Mouse (Mus musculus): ENCODE measurements around the gene Nme6.
"Not testable (repeated sequence)": the region's sequence is repeated elsewhere in the genome, so short reads cannot be mapped to it uniquely, and the experiment has no call there.

The Nme6 gene

GRCm38 (mm10) chr9:109832391-109833087 lies at the start of gene Nme6:
Gene Nme6, plus strand, starts transcription at chr9:109832749.
- DNase-seq (ENCODE audit: low spot score): peak; percentile 84

GRCm38 (mm10) chr9:109790570-109790969 lies 42.0 kb upstream of the Nme6 start, which contains the start of gene Fbxw27:
Gene Fbxw27, minus strand, starts transcription at chr9:109790670.
- DNase-seq (ENCODE audit: low spot score): not testable (repeated sequence)

DNA sequence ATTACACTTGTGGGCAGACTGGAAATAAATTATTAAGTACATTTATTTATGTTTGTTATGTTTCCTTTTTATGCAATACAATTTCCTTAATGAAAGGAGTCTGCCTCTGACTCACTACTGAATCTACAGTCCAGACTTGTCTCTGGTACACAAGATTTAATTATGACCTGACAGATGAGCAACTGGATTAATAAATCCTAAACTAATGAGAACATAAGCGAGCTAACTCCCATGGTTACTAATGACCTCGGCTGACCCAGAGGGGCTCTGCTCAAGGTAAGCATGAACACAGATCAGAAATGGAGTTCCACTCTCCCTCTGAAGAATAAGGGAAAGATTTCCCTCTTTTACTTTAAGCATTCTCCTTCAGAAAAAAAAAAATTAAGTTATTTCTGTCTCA lies 37.3 kb upstream of the Nme6 start:
- DNase-seq (ENCODE audit: low spot score): no peak

DNA sequence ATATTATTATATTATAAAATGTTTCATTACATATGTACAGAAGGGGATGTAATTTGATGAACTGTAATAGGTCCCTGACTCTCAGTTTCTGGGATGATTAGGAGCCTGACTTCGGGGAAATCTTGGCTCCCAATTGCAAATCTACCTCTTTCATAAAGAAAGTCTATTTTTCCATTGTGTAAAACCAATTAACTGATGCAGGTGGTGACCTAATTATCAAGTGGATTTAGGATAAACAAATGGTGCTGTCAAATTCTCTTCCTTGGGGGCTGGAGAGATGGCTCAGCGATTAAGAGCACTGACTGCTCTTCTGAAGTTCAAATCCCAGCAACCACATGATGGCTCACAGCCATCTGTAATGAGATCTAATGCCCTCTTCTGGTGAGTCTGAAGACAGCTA lies 36.7 kb upstream of the Nme6 start:
- DNase-seq (ENCODE audit: low spot score): no peak

- DNase-seq (ENCODE audit: low spot score): peak; percentile 33
These were observed 34.5 kb upstream of the Nme6 start for GRCm38 (mm10) chr9:109798051-109798450.

DNA sequence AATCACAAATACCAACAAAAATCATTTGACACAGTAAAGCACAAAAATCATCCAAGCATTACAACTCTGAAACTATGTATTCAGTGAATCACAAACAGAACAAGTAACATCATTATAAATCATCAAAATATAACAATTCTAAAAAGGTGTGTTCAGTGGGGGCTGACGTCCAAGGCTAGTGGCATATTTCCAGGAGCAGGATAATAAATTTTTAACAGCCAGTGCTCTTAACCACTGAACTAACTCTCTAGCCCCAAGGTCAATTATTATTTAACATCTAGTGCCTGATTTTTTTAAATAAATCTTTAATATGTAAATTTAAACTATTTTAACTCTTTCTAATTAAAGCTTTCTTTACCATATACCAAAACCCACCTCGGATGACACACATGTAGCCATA lies 27.0 kb upstream of the Nme6 start:
- not testable (repeated sequence) for DNase-seq (ENCODE audit: low spot score)

- DNase-seq (ENCODE audit: low spot score): no peak
These were observed 26.3 kb upstream of the Nme6 start for GRCm38 (mm10) chr9:109806260-109806659.

DNA sequence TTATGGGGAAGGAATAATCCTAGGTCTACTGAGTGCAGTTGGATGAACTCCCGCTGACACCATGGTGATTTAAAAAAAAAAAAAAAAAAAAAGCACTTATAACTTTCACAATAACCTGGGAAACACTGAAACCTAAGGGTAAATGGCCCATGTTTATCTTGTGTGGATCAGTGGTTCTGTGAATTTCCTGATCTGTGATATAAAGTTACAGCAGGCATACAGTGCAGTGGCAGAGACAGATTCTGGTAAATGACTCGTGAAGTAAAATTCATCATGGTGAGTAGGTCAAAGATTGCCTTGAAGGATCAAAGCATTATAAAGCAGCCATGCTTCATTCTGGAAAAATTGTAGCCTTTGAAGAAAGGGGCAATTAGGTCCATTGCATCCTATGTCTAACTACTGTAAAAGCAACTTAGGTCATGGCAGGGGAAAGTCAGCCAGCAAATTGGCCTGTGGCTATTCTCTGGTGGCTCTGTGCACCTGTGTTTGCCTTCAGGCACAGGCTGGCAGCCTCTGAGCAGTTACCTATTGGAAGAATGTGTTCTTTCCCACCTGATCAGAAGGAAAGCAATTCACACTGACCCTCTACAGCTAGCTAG lies 25.8 kb upstream of the Nme6 start:
- no peak for DNase-seq (ENCODE audit: low spot score)

DNA sequence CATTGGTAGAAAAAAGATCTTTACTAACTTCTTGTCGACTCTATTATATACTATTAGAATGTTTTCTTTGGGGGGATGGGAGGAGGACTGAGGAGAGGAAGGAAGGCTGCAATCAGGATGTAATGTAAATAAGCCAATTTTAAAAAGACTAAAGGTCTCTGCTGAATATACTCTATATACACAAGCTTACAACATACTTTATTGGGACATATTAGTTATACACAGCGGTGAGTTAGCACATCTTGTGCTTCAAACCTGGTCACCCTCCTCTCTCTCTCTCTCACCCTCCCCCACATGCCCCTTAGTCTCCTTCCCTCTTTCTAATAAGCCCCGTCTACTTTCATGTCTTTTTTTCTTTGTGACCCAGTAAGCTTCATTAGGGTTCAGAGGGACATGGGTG lies 24.7 kb upstream of the Nme6 start:
- DNase-seq (ENCODE audit: low spot score): no peak

GRCm38 (mm10) chr9:109811980-109812379 lies 20.6 kb upstream of the Nme6 start, which contains the start of gene Spink8:
Gene Spink8, plus strand, starts transcription at chr9:109812280.
- no peak for DNase-seq (ENCODE audit: low spot score)

DNA sequence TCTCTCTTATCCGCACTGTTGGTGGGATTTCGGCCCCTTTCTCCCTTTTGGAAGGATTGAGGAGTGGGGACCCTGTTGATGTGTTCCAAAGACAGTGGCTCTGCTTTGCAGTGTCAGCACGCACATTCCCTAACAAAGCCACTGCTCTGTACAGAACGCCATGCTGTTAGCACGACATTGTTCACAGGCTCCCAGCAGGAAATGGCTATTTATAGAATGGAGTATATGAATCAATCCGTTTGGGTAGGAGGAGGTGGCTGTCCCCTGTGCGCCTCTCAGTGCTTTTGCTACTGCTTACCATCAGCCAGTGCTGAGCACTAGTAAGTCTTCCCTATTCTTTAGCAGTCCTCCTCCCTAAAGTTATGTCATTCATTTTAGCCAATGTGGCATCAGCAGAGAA lies 19.1 kb upstream of the Nme6 start:
- DNase-seq (ENCODE audit: low spot score): no peak

DNA sequence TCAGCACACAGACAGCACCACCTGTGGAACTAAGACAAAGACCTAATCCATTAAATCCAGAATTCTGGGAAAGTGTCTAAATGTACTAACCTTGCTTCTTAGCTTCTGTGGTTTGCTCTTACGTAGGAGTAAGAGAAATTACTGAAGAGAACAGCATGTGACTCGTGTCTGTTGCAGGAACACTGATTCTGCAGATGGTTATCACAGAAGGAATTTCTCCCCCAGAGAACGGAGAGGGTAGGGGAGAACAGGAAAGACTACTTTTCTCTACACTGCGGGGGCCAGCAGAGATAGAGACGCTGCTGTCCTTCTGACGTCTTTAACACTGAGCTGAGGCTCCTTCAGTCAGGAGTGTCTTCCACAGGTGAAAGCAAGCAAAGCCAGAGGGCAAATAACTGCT lies 16.2 kb upstream of the Nme6 start:
- peak; percentile 5 for DNase-seq (ENCODE audit: low spot score)

DNA sequence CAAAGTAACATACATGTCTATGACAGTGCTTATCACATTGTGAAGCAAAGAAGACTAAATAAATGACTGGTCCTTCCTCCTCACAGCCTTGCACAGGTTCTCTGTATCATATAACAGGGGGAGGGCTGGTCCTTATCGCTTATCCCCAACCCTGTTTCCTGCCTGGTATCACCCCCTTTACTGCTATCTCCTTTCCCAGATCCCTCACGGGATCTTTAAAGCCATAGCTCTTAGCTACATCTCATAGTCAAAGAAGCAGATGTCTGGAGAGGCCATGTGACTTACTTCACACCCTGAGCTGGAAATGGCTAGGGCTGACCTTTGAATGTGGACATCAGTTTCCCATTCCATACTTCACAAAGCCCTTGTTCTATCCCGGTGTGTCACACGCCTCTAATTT lies 6.8 kb upstream of the Nme6 start:
- no peak for DNase-seq (ENCODE audit: low spot score)

- no peak for DNase-seq (ENCODE audit: low spot score)
These were observed 6.4 kb upstream of the Nme6 start for GRCm38 (mm10) chr9:109826181-109826580.

GRCm38 (mm10) chr9:109833088-109833412 lies 501 bp downstream of the Nme6 start:
- no peak for DNase-seq (ENCODE audit: low spot score)

GRCm38 (mm10) chr9:109849312-109849758 lies 16.8 kb downstream of the Nme6 start, which contains the start of gene Camp:
Gene Camp, minus strand, starts transcription at chr9:109849617.
- peak; percentile 38 for DNase-seq (ENCODE audit: low spot score)

GRCm38 (mm10) chr9:109850099-109850498 lies 17.6 kb downstream of the Nme6 start:
- no peak for DNase-seq (ENCODE audit: low spot score)

DNA sequence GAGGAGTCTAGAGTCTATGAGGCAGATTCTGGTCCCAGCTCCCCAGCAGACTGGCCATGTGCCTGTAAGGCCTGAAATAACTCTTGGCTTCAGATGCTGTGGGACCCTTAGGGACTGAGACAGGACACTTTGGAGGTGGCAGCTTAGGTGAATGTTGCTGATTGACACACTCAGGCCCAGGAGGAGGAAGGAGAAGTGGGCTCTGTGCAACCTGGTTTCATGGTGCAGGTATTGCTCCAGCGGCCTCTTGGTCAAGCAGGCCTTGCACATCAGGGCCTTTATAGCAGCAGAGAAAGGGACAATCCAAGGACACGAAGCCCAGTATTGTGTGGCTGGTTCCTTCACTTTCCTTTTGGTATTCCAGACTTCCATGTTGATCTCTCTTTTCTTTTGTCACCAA lies 21.8 kb downstream of the Nme6 start:
- DNase-seq (ENCODE audit: low spot score): no peak

GRCm38 (mm10) chr9:109855947-109856346 lies 23.4 kb downstream of the Nme6 start:
- no peak for DNase-seq (ENCODE audit: low spot score)

DNA sequence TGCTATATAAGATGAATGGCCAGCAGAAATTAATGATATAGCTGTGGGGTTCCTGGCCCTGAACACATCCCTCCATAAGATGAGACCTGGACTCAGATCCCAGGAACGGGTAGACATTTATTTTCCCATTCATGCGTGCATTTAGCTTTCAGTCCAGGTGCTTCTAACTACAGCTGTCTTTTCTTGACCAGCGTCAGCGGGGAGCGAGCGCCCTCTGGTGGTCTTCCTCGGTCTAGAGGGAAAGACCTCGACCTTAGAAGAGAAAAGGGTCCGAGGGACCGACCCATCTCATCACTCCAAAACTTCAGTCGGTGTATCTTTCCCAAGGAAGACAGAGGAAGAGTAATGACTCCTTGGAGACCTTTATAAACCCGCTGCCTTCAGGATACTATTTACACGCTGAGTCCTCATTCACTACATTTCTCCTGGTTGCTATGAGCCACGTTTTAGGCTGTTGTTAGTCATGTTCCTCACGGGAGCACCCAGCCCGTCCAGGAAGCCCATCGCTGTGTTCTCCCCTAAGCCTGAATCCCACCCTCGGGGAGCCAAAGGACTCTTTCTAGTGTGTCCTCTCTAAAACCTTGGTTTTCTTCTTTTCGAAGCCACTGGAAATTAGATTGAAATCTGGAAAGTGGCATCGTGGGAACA lies 30.0 kb downstream of the Nme6 start:
- DNase-seq (ENCODE audit: low spot score): peak; percentile 83

- no peak for DNase-seq (ENCODE audit: low spot score)
These were observed 30.5 kb downstream of the Nme6 start for GRCm38 (mm10) chr9:109863085-109863484.

DNA sequence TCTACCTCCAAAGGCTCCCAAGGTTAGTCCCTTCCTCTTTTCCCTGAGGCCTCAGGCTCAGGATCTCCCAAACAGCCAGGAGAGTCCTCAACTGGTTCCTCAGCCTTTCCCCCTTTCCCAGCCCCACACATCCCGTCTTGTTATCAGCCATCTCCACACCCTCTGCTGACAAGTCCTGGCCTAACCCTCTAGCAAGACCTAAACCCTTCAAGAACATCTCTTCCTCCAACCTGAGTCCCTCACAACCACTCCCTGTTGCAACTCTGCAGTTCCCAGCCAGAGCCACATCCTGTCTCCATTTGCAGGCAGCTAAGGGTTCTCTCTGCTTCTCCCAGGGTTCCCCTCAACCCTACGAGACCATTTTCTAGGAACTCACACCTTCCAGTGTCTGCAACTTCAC lies 33.7 kb downstream of the Nme6 start:
- peak; percentile 23 for DNase-seq (ENCODE audit: low spot score)

DNA sequence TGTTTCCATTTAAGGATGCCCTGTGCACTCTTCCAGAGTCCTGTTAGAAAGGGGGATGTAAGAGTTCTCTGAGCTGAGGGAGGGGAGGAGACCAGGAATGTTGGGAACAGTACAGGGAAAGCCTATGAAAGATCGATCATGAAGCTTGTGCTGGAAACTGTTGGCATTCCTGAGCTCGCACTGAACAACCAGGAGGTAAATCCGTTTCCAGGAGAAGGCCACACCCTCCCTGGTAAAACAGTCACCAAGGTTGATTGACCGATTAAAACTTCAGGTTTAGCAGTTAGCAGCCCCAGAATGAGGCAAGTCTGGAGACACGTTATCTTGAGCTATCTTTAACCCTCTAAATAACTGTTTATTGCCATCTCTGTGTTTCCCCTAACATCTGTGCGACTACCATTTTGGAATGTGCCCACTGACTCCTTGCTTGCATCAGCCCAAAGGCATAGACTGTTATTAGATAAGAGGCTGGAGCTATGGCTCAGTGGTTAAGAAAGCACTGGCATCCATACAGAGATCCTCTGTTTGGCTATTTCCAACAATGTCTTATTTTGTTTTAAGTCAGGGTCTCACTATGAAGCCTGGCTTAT lies 38.5 kb downstream of the Nme6 start:
- no peak for DNase-seq (ENCODE audit: low spot score)
